Mouse (Mus musculus): Measurements from ENCODE around the gene Arfrp1.

Gene Arfrp1

DNA sequence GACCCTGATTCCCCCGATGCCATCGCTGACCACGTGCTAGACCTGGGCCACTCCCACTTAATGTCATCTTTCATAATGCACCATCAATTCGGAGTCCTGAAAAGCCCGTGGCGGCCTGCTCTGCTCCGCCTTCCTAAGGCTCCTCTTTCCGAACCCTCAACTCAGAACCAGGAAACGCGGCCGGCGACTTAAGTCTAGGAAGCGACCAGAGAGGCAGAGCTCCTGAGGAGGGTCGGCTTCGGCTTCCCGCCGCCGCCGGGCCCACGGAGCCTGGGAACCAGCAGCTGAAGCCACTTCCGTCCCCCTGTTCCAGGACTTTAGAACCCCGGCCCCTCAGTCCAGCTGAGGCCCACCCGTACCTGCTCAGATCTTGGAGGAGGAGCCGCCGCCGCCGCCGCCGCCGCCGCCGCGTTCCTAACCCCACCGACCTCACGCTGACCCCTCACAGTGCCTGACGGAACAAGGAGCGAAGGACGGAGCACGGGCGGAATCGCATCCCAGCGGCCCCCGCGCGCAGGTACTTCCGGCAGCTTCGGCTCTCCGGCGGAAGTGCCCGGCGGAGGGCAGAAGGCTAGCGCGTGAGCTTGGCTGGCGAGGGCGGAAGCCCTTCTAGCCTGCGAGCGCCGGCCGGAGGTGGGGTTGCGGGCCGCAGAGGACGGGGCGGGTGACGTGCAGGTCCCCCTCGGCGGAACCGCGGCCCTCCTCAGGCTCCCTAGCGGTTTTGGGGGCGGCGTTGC lies at the start of gene Arfrp1, which contains the start of gene Zgpat:
Arfrp1 (minus strand) TSS at position 545 of the 737 bp plus-strand sequence.
Zgpat (plus strand) TSS at position 69 of the 737 bp plus-strand sequence.
- DNase-seq (ENCODE audit: extremely low spot score, low spot score) = peak; percentile 93

DNA sequence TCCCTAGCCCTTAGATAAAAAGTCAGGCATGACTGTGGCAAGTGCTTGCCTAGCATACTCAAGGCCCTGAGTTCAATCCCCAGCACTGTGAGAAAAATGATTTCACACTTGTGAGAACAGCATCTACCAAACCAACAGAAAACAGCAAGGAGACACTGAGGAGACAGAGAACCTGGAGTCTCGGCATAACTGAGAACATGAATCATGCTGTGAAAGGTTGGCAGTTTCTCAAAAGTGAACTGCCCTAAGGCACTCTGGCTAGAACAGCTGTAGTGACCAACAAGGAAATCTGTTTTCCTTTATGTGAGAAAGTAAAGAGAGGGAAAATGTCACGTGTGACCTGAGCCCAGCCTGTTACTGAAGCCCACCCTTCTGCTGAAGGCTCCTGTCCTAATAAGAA lies 47.9 kb upstream of the Arfrp1 start:
- DNase-seq (ENCODE audit: extremely low spot score, low spot score) = no peak

DNA sequence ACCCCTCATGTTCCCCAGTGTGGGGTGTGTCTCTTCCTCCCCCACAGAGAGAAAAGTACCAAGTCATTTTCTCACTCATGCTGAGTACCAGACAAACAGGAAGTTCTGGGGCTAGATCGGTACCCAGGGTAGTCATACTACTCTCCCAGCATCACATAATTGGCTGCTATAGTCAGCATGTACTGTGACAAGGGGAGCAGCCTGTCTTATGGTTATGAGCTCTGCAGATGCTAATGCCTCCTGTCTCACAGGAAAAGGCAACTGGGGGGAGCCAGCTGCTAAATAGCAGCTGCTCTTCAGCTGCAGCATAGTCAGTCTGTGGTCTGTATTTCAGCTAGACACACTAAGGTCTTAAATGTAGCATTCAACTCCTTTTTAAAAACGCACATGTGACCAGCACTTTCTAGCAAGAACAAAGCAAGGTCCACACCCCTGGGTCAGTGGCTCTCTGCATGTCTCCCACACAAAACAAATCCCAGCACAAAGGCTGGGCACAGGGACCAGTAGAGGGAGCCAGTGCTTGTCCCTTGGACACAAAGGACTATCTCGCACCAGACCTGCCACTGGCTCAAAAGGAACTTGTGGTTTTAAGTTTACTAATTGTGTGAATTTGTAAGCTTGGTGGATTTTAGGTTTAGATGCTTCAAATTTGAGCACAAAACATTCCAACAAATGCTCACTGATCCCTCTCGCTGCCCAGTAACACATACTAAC lies 45.7 kb upstream of the Arfrp1 start:
- peak; percentile 55 for DNase-seq (ENCODE audit: extremely low spot score, low spot score)

DNA sequence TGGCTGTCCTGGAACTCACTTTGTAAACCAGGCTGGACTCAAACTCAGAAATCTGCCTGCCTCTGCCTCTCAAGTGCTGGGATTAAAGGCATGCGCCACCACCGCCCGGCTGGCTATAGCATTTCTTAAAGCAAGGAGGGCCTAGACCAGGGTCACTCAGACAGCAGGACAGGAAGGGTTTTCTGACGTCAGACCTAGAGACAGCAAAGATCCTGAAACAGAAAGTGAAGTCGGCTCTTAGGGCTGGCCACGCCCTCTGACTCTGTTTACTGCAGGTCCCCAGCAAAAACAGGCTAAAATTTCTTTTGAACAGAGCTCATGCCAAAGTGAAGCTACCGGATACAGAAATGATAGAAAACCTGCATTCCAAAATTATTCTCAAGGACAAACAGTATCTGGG lies 44.4 kb upstream of the Arfrp1 start:
- DNase-seq (ENCODE audit: extremely low spot score, low spot score) = no peak

DNA sequence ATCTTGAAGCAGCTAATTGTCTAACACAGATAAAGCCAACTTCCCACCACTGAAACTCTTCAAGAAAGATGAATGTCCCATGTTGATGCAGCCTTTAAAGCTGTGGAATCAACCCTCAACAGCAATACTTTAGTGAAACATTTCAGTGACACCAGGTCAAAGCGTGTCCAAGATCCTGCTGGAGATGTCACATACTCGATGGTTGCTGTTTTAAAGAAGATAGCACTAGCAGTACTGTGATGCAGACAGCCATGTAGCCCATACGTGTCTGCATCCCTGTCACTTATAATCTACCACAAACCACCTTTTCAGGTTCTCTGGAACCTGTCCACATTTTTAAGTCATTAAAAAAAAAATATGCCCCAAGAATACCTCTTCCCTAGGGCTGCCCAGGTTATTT lies 38.5 kb upstream of the Arfrp1 start:
- no peak for DNase-seq (ENCODE audit: extremely low spot score, low spot score)

DNA sequence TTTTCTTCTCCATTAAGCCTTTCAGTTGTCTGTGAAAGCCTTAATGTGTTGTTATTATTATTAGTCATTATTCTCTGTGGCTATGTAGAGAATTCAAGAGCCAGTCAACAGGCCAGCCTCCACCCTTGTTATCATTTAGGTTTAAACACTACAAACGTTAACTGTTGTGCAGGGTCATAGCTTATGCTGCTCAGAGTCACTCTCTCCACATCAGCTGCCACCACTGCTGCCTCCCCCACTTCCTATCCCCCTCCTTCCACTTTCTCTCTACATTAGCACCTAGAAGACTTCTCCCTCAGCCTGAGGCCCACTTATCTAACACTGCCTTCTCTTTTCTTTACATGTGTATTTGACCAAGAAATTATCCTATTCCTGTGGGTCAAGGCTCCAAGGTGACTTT lies 36.3 kb upstream of the Arfrp1 start:
- no peak for DNase-seq (ENCODE audit: extremely low spot score, low spot score)

DNA sequence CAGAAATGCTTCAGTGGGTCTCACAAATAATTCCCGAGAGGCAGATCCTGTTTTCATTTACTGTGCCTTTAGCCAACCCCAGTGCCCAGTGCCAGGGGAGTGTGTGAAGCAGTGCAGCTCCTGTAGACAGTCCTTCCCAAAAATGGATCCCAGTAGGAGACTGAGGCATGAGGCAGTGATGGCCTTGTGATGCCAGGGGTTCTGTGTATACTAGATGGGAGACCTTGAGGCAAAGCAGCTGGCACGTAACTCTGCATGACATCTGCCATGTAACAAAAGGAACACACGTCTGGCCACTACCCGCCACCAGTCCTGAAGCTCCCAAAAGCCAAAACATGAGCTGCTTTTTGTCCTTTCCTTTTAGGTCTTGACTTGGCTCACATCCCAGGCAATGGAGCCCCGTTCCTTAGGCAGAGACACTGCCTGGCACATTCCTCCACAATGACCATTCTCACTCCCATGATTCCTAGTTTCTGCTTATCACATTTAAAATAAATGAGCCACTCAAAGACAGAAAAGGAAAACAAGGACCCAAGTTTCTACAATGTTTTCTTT lies 32.1 kb upstream of the Arfrp1 start:
- no peak for DNase-seq (ENCODE audit: extremely low spot score, low spot score)

DNA sequence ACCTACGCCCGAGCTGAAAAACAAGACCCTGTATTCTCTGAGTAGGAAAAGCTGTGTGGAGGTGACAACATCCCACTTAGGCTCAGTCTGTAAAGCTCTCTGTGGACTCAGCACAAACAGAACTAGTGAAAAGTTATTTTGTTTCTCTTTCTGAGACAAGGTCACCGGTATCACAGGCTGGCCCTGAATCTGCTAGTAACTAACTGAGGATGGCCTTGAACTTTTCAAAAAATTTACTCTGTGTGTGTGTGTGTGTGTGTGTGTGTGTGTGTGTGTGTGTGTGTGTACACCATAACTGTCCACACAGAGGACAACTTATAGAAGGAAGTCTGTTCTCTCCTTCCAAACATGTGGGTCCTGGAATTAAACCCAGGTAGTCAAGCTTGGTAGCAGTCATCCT lies 28.9 kb upstream of the Arfrp1 start:
- DNase-seq (ENCODE audit: extremely low spot score, low spot score) = no peak

DNA sequence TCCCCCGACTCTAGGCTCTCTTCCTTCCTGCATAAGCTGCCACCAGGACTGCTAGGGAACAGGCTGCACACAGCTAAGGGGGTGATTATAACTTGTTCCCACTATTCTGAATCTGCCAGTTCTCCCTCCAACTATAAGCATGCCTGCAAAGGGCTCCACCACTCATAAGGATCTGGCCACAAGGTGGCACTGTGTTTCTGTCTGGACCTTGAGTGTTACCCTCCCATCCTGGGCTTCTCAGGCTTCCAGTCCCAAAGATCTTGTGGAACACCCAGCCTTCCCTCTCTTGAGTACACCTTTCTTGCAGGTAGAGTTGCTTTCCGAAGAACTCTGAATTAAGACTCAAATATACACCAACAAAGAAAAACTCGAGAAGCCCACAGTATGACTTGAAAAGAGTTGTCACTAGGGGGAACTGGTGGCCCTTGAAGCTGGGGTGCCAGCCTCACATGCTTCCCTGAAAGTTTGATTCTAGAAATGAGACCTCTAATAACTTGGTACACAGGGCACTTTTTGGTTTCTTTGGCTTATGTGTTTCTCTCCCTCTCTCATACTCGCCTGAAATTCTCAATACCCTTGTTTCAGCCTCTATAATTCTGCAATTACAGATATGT lies 27.5 kb upstream of the Arfrp1 start:
- peak; percentile 81 for DNase-seq (ENCODE audit: extremely low spot score, low spot score)

DNA sequence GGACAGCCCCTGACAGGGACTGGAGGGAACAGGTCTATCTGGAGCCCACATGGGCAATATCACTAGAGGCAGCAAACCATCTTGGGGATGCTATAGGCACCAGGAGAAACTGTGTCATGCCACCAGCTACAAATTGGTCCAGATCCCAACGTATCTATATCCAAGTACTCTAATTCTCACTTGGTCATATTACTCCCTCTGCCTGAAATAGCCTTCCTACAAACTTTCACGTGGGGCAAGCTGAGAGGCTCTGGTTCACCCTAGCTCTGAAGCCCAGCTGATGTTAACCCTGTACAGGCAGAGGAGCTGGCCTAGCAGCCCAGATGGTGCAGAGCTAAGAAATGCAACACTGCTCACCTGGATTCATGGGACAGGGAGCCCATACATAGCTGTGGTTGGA lies 26.3 kb upstream of the Arfrp1 start:
- no peak for DNase-seq (ENCODE audit: extremely low spot score, low spot score)

DNA sequence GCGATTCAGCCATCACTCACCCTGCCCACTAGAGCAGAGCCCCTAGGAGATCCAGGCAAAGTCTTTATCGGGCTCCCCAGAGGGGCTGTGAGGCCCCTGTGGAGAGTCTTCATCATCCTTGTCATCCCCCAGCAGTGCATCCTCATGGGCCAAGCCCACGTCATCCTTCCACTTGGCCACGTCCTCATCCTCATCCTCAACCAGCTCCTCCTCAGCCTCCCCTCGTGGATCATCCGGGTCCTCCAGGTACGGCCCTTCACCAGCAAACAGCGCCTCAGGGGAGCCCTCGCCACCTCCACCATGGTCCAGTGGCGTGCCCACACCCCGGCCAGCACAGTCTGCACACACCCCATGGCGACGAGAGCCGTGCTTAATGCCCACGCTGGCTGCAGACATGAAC lies 25.8 kb upstream of the Arfrp1 start:
- no peak for DNase-seq (ENCODE audit: extremely low spot score, low spot score)

DNA sequence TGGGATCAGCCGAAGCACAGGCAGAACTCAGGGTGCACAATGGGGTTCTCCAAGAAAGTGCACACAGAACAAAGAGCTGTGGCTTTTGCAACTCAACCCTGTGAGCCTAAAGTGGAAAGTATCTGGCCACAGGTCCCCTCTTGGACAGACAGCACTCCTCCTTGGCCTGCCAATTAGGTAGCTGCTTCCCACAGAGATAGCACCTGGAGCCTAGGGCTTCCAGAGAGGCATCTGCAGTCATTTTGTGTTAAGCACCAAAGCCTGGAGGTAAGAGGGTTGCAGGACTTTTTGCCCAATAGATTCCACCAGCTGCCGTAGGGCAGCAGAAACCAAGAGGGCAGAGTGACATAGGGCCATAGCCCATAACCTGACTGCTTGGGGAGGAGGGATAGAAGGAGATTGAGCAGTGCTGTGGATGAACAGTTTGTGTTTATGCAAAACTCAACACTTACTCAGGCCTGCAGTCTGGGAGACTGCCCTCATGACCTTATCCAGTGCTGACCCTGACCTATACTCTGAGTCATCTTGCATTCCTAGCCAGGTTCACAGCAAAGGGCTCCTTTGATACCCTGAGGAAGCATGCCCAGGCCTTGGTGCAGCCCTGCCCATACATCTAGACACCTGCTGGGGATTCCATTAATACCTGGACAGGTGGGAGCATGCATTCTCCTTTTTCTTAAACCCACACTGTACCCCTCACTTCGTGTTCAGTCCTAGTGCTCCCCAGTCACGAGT lies 25.1 kb upstream of the Arfrp1 start:
- no peak for DNase-seq (ENCODE audit: extremely low spot score, low spot score)

DNA sequence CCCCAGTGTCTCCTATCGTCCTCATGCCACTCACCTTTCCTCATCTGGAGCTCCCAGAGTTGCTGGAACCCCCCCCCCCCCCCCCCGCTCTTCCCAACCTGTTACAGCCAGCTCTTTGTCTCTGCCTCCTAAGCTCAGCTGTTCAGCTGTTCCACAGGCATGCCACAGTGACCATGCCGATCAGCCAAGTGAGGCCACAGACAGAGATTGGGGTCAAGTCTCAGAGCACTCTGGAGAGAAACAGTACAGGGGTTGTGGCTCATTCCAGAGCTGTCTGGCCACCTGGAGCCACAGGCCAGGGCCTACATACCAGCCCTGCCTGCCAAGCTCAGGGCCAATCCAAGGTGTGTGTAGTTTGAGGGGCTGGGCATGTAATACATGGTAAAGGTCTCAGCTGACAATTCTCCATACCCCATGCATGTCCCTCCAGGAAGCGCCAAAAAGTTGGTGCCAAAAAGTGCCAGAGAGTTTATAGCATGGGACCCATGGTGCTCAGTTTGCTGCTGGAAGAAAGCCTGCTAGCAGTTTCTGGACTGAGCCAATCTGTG lies 21.5 kb upstream of the Arfrp1 start:
- DNase-seq (ENCODE audit: extremely low spot score, low spot score) = no peak

DNA sequence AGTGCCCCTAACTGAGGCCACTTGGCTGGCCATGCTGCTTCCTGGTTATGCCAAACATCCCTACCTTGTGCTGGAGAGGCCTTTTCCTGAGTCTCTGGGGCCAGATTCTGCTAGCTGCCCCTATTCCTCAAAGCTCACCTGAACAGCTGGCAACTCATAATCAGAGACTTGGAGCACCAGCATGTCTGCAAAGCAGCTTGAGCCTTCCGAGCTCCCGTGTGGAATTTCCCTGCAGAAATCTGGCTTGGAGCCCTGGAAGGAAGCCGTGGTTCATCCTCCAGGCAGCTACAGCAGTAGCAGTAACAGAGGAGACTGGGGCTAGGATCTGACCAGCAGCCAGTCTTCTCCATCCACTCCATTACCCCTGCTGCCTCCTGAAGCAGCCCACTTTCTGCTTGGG lies 20.7 kb upstream of the Arfrp1 start:
- DNase-seq (ENCODE audit: extremely low spot score, low spot score) = no peak

DNA sequence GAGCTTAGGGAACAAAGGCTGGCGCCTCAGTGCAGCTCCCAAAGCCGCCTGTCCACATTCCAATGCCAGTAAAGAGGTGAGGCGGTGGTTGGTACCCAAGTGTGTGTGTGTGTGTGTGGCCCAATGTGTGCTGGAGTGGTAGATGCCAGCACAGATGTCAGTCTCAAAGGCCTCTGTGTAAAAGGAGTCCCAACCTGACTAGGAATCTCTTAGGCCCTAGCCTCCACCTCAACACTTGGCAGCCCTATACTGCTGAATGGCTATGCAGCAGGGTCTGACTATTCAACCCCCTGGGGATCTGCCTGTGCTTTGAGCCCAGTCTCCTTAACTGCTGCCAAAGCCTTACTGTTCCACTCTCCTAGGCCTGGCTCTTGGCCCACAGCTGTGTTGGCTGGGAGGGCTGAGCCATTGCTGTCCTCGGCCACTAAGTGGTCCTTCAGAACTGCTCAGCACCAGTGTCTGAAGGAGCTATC lies 19.8 kb upstream of the Arfrp1 start:
- no peak for DNase-seq (ENCODE audit: extremely low spot score, low spot score)

DNA sequence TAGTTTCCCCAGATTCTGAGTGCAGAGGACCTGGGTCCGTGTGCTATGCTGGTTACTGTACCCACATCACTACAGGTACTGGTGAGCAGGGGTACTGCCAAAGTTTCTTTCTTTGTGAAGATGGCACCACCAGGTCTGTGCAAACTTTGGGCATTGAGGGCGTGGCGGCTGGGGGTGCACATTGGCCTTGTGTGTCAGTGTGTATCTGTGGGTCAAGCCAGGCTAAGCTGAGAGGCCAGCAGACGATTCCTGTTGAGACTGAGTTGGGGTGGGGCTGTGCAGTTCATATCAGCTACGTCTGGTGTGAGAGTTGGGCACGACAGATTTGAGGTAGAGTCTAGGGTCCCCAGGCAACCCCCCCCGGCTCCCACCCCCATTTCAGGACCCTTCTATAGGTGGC lies 19.3 kb upstream of the Arfrp1 start:
- no peak for DNase-seq (ENCODE audit: extremely low spot score, low spot score)

DNA sequence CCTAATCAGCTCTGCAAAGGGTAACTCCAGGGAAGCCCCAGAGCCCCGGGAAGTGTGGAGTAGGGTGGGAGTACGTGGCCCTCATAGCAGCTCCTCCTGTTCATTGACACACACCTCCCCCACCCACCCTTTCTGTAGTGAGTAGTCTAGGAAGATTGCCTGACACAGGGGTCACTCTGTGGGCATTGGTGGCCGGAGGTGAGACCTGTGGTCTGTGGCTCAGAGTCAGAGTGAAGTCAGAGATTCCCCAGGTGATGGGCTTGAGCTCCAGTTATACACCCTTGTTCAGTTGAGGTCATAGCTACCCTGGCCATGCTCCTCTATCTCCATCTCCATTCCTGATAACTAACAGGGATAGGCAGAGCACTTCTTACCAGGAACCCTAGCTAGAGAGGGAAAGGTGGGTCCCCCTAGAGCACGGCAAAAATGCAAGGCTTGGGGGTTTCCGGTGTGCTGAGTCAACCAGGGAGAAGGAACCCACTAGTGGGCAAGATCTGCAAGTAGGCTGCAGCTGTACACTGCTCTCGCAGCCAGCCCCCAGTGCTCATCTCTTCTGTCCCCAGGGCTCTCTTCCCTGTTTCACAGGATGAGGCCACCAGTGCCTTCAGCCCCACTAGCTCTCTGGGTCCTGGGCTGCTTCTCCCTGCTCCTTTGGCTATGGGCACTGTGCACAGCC lies 16.6 kb upstream of the Arfrp1 start:
- DNase-seq (ENCODE audit: extremely low spot score, low spot score) = no peak

DNA sequence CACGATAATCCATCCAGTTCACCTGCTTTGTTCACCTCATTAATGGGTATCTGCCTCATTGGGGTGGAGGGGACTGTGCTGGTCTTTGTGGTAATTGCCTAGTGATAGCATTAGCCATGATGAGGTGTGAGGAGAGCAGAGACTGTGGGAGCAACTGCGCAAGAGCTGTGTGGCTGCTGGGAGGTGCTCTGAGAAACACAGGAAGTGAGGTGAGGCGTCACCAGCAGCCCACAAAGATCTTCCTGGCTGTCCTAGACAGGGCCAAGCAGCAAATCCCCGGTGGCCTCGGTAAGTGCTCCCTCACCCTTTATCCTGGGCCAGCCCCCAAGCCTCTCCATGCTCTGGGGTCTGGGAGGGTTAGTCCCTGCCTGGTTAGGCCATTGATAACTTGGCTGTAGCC lies 15.9 kb upstream of the Arfrp1 start:
- DNase-seq (ENCODE audit: extremely low spot score, low spot score) = no peak

DNA sequence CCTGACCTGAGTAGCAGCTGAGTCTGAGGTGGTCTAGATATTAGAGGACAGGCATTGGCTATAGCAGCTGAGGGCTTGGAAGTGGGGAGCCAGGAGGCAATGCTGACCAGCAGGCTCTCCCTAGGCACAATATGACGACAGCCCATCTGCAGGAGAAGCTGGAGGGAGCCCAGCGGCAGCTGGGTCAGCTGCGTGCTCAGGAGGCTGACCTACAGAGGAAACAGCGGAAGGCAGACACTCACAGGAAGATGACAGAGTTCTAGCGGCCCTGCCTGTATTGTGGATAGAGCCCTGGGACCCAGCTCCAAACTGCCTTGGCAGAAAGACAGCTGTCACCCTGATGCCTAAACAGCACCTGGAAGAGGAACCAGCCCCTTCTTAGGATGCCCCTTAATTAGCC lies 15.0 kb upstream of the Arfrp1 start:
- no peak for DNase-seq (ENCODE audit: extremely low spot score, low spot score)

DNA sequence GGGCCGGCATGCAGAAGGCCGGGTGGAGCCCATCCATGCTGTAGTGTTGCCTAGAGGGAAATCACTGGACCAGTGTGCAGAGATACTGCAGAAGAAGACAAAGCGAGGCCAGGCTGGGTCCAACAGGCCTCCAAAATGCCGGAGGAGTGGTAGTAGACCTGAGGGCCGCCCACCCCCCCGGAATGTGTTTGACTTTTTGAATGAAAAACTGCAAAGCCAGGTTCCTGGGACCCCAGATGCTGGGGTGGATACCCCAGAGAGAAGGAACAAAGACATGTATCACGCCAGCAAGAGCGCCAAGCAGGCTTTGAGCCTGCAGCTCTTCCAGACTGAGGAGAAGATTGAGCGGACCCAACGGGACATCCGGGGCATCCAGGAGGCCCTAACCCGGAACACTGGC lies 14.6 kb upstream of the Arfrp1 start, which contains the start of gene Lime1:
Lime1 (plus strand) TSS at position 301 of the 400 bp plus-strand sequence.
- no peak for DNase-seq (ENCODE audit: extremely low spot score, low spot score)

Measured in neural tube, embryonic 10.5 days (tissue).